Mouse (Mus musculus): ENCODE results near the gene Grm3.

The Grm3 gene

DNA sequence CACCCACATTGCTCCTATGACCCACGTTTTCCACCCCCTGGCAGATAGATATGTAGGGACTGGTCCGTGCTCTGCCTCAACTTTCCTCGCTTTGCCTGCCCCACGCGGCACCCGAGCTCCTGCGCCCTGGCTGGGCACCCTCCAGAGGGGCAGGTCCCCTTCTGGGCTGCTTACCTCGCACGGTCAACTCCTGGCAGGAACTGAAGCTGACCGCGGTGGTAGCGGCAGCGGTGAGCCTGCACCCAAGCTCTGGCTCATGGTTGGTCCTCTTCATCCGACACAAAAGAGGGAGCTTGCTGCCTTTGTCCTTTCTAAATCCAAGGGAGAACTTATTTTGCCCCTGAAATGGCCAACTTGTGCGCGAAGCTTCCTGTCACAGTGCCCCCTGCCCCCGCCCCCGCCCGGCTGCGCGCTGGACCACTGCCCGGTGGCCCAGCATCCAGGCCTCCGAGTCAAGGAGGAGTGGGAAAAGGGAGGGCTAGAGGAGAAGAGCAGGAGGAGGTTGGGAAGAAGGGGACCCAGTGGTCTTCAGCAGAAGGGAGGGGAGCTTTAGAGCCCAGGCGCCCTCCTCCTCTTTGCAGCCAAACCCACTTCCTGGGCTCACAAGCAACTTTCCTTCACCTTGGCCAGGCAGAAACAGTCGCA, at the start of gene Grm3:
TSS of gene Grm3 (minus strand) at position 215 of the 645 bp plus-strand sequence.
- no peak for DNase-seq

GRCm38 (mm10) chr5:9755751-9756150, 30.8 kb upstream of the Grm3 start:
- no peak for DNase-seq

DNA sequence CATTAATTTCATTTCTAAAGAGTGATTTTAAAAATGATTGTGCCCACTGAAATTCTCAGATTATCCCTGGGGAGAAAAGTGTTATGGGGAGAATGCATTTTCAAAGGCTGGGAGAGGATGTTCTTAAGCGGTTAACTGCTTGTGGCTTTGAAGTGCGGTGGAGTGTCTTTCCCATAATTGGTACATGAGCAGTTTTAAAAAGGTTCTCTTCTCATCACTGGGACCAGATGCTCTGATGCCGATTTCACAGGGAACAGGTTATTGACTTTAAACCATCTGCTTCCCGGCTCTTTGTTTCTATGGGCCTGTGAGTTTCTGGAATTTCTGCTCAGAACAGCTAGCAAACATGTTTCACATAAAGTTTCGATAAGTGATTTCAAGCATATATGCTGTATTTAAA, 23.2 kb upstream of the Grm3 start:
- no peak for DNase-seq

DNA sequence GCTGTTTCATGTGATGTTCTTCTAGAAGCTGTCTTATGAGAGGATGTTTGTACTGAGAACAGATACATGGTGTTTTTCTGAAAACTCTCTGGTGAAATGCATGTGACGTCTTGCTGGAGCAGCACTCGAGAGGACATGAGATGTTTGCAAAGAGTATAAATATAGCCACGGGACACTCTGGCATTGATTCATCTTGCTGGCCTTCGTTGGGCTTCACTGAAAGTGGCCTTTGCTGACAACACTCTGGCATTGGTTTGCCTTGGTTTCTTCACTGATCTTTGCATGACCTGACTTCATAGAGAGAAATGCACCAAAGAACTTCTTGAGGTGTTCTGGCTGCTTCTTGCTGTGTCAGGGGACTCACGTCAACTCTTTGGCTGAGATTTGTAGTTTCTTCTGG, 19.1 kb upstream of the Grm3 start:
- no peak for DNase-seq

DNA sequence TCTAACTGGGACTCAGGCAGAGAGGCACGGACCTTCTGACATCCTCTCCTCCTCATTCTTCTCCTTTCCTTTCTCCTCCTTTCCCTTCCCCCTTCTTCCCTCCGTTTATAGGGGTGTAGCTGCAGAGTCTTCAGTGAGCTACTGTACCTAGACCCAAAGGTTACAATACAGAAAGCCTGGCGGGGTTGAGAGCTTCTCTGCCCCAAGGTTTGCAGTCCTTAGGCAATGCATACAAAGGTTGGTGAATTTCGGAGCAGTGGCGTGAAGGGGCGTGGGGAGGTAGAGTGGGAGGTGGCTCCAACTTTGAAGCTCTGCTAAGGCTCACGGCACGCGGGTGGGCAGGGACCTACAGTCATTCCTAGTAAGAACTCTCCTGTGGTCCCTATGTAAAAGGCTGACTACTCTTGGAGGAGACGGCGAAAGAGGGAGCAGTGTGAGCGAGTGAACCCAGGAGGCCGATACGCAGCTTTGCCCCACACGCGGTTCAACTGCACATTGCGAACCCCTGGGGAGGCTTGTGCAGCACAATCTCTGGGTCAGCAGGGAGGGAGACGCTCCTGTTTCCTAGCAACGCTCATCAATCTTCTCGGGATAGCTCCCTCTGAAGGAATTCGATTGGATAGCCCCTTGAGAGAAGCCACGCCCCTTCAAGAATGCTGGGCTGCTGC, 765 bp upstream of the Grm3 start:
- no peak for DNase-seq

DNA sequence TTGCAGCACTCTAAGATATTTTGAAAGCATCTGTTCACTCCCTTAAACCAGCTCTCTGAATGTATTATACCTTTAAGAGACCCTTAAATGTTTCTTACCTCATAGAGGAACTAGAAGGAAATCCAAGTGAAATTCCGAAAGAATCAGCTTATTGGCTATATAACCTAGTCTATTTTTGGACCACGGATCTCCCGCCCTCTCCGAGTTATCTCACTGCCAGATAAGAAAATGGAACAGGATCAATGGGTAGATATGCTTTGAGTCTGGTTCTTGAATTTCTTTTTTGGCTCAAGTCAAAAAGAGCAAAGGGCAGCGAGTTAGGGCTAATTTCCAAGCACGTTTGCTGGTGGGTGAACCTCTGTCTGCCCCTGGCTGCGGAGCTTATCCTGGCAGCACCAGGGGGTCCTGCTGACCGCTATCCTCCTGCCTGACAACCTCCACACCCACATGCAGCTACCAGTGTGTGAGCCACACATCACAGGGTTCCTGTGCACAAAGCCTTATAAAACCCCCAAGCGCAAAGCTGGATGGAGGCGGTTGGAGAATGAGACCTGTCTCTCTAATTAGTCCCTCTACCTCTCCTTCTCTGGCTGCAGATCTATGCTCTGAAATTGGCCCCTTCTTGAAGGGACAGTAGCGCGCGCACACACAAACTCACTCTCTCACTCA, 549 bp downstream of the Grm3 start:
- no peak for DNase-seq

DNA sequence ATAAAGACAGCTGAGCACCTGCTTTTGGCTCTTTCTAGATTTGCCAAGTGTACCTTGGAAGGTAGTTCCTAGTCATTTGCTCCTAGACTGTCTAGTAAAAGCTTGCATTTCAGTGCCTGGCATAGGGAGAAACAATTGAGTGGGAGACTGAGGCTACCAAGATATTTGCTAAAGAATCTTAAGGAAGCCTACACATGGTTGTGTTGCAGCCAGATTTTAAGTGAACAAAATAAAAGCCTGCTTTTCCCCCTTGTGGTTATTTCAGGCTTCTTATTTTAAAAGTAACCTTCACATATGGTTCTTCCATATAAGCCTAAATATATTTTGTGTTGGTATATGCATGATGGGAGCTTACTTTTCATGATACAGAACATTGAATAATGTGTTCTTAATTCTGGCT, 3.8 kb downstream of the Grm3 start:
- no peak for DNase-seq

DNA sequence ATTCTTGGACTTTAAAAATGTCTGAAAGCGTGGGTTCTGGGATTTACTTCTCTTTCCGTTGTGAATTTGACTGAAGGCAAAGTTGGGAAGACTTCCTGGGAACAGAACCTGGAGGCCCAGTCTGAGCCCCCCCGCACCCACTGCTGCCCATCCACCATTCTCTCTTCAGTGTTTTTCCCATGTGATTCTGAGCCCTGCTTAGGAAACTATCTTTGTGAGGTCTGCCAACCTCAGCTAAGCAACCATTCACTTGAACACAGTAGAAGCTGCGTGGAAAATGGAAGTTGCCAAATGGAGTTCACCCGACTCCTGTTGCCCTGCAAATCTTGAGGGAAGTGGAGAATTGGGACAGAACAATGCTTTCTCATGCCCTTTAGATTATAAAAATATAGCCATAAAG, 8.7 kb downstream of the Grm3 start:
- DNase-seq, result no peak

DNA sequence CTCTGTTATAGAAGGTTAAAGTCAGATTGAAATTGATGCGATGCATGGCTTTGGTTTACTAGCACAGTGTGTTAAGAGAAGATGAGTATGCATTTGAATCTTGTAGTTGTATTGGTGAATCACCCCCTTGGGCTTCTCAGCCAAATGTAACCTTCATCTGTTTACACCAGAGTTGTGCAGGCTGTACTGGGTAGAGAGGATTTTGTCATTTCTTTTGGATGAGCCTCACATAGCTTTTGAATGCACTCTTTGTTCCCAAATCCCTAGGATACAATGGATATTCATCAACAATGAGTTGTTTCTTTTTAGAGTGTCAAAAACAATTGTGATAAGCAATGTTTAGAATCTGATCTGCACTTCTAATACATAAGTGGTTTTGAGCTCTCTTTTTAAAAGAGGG, 17.9 kb downstream of the Grm3 start:
- no peak for DNase-seq

GRCm38 (mm10) chr5:9703385-9704009, 21.5 kb downstream of the Grm3 start:
- no peak for DNase-seq

DNA sequence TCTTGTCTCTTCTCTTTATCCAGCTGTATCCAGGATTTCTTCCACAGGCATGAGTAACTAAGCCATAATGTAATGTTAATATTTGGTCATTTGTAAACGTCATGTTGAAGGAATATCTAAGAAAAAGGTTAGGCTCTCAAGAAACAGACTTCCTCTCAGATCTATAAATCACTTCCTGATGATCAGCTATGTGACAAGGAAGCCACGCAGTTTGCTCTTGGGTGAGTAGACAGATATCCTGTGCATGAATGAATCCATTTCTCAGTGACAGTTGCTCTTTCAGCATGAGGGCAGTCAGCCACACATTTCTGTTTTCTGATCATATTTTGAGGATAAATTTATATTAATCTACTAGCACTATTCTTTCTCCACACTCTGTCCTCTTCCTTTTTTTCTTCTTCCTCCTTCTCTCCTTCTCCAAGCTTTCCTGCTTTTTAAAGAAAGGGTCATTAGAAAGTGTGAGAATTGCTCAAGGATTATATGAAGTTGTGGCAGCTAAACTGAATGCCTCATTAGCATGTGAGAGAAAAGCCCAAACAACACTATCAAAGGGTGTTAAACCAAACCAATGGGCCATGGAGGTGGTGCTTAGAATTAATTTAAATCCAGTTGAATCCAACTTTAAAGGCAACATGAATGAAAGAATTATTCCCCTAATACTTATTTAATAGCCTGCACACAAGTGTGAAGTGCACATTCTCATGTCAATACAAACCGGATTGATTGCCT, 22.1 kb downstream of the Grm3 start:
- DNase-seq, result no peak

DNA sequence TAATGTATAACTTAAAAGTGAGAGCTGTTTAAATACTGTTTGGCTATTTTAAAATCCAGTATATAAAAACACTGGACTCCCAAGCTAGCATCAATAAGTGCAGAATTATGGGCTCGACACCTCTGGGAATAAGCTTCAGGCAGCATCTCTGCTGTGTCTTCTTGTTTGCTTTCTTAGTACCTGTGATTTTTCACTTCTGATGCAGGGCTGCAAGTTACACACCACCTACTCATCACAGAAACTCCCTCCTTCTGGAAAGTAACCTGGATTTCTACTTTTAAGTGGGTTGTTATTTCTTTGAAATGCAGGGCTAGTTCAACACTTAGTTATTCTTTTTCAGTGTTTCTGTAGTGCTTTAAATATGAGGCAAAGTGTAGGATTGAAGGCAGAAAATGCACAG, 32.6 kb downstream of the Grm3 start:
- no peak for DNase-seq

GRCm38 (mm10) chr5:9690599-9691242, 34.2 kb downstream of the Grm3 start:
- DNase-seq, result no peak

- no peak for DNase-seq
These were observed 34.8 kb downstream of the Grm3 start for GRCm38 (mm10) chr5:9690192-9690591.

- no peak for DNase-seq
These were observed 41.8 kb downstream of the Grm3 start for GRCm38 (mm10) chr5:9683204-9683603.

DNA sequence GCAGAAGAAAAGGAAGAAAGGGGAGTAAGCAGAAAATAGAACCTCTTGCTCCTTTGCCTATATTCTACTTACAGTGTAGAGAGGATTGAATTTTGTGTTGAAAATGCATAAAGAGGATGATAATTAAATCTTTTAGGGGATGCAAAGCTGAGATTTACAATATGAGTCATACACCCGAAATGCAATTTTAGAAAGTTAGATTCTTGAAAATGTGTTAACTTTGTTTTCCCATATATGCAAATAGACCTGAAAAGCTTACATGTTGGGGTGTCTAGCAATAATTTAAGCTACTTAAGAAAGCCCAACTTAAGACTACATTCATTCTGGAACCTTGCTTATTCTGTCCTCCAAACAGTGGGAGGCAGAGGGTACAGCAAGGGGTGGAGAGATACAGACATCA, 56.0 kb downstream of the Grm3 start:
- no peak for DNase-seq

- DNase-seq, result no peak
These were observed 61.6 kb downstream of the Grm3 start for GRCm38 (mm10) chr5:9663416-9663815.

- DNase-seq, result no peak
These were observed 62.9 kb downstream of the Grm3 start for GRCm38 (mm10) chr5:9661870-9662589.

DNA sequence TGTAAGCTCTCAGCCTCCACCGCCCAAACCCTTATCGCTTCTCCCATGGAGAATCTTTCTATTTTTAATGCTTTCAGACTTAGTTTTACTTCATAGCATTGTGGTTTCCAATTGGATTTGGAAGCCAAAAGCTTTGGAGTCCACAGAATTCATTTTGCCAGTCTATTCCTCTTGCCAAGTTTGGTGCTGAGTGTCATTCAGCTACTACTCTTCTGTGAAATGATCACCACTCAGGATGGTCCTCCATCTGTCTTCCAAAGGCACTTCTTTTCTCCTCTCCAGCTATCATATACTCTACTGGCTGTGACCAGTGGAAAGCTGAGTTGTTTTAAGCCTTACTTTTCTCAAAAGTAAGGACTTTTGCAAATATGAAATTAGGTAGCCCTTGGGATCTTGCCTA, 86.4 kb downstream of the Grm3 start:
- DNase-seq, result no peak

DNA sequence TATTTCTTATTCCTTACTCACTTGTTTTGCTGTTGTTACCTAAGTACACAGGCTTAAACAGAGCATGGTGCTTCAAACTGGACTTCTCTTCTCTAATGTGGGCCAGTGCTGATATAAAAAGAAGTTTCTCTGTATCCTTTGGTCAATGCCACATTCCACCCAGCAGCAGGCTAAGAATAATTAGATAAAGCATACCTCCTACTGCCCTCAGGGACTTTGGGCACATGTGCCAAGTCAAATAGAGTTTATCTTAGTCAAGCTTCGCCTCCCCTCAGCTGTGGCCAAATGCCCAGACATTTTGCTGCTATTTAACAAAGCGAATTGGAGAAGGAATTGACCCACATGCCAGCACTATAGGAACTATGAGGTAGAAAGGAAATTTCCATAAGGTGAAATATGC, 97.8 kb downstream of the Grm3 start:
- DNase-seq, result no peak

GRCm38 (mm10) chr5:9624396-9624795, 100.6 kb downstream of the Grm3 start:
- DNase-seq, result no peak

DNA sequence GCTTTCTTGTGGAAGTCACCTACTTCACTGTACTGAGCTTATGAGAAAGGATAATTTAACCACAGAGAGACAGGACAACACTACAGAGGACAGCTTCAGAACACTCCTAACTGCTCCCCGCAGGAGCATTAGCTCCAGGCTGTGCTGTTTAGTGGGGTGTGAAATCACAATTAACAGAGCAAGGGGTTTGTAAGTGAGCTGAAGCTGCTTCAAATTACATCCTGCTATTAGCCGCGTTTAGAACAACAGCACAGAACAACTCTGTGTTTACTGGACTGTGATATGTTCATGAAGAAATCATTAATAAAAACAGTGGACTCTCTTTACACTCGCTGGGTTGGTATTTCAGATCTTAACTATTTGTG, 101.9 kb downstream of the Grm3 start:
- DNase-seq, result no peak
